Mouse (Mus musculus) cerebellum, postnatal 36 days (tissue): ENCODE data around the gene Nr4a3.

ENCODE experiments used
- DNase-seq, 2 experiments: peaks; one replicate each; pipeline ENCODE4 v3.0.0; 2021 to 2022; ENCODE audit warnings: mixed read lengths in 2 of 2

The Nr4a3 gene

GRCm38 (mm10) chr4:48116191-48116590 lies 71.2 kb downstream of the Nr4a3 start:
- DNase-seq: no peak

DNA sequence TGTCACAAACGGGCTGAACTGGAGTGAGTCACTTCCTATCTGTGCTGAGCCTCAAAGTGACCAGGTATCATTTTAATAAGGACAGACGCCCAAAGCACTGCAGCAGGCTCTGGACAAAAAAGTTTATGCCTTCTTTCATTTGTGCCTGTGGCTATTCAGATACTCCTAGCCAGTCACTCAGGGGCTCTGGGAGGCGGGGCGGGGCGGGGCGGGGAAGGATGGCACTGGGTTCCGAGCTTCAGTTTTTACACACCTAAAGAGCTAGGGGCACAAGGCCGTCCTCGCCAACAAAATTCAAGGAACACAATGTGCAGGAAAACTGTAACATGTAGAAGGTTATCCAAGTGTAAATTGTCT lies 79.4 kb downstream of the Nr4a3 start:
- DNase-seq: no peak

GRCm38 (mm10) chr4:48124773-48125469 lies 80.0 kb downstream of the Nr4a3 start, which contains the start of gene Stx17:
Gene Stx17, plus strand, starts transcription at chr4:48124915.
- DNase-seq: peak; percentile 76 to 83

GRCm38 (mm10) chr4:48130314-48130713 lies 85.4 kb downstream of the Nr4a3 start:
- DNase-seq: no peak

DNA sequence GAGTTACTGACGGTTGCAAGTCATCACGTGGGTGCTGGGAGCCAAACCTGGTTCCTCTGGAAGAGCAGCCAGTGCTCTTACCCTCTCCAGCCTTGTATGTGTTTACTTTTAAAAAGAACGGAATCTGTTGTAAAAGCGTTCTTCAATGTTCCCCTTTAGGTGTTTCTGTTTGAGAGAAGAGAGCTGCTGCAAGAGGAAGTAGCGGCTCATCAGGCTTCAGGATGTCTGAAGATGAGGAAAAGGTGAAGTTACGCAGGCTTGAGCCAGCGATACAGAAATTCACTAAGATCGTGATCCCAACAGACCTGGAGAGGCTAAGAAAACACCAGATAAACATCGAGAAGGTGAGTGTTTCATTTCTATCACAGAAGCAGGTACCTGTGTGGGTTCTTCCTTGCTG lies 86.7 kb downstream of the Nr4a3 start:
- DNase-seq: no peak

DNA sequence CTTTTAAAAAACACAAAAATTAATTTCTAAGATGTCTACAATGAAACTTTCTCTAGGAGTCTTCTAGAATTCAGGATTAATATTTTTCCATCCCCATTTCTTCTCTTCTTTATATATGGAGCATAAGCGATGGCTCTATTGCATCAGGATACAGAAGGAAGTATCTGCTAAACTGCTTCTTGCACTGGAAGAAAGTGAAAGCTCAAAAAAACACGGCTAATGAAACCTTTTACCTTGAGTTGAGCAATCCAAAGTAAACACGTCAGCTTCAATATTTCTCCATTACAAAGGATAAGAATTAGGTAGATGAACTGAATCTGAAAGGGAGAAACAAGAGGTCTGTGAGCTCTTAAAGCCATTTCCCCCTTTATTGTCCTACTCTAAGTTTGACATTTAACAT lies 87.8 kb downstream of the Nr4a3 start:
- no peak for DNase-seq
